Mouse (Mus musculus) testis, adult 2 months (tissue): ENCODE measurements around the gene Olfr718-ps1.

Experiments
- CTCF ChIP-seq: fragments of 200-500 bp; IDR thresholded peaks from 2 replicates; pipeline ENCODE4 v1.5.1; 2012; ENCODE audit warnings: low read depth, mild to moderate bottlenecking, inconsistent platforms, low read length, moderate library complexity; ENCODE audit not compliant: control insufficient read depth, insufficient read depth, insufficient replicate concordance
- POLR2A ChIP-seq: fragments of 200-500 bp; IDR thresholded peaks from 2 replicates; pipeline ENCODE4 v1.6.1; 2012; ENCODE audit warnings: low read depth, mild to moderate bottlenecking, inconsistent platforms, low read length, moderate library complexity; ENCODE audit not compliant: control insufficient read depth

DNA sequence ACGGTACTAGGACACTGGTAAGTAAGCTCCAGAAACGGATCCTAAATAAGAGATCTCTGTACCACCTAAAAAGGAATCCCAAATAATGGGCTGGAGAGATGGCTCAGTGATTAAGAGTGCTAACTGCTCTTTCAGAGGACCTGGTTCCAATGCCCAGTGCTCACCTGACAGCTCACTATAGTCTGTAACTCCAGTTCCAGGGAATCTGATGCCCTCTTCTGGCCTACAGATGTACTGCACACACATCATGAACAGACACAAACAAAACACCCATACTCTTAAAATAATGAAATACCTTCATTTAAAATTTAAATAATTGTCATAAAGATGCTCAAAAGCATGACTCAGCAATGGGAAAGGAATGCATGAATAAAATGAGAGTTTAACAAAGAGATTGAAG, 2.2 kb upstream of the Olfr718-ps1 start:
- TF ChIP-seq POLR2A (no peak), CTCF (no peak)
